Mouse (Mus musculus) heart, postnatal 0 days (tissue): ENCODE data around the gene E2f8.
A peak's percentile ranks its signal among the peaks of the same experiment; 100 is the strongest.

Source experiments
- CTCF ChIP-seq: IDR thresholded peaks from 2 replicates; pipeline ENCODE4 v1.5.1; 2016; ENCODE audit warnings: antibody characterized with exemption, control low read depth, low read depth
- EP300 ChIP-seq: IDR thresholded peaks from 2 replicates; pipeline ENCODE4 v1.6.1; 2016; ENCODE audit warnings: antibody characterized with exemption, low read depth

DNA sequence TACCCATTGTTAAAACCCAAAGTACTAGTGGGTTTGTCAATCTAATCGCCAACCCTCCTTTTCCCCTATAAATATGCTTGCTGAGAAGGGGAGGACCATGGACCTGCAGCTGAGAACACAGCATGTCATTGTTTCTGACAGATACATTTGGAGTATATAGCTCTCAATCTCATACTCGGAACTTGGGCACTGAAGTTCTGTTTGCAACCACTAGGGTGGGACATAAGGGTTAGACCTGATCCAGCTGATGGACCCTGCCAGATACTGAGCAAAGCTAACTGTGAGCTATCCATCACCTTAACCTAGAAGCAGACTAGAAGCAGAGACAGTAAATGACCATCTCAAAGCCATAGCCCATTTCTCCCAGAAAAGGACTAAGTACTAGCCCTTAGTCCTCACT, 43.0 kb downstream of the E2f8 start:
- TF ChIP-seq CTCF (peak; percentile 41), EP300 (no peak)
